Mouse (Mus musculus) effector memory CD4-positive, alpha-beta T cell, adult 5 months (primary cell): Measurements from ENCODE around the gene Trim24. TPM values are rescaled to one million over a fixed set of nuclear protein-coding genes. Genes with fewer than 3 reads are reported as not detected.

Source experiments
- polyA plus RNA-seq: library from polyadenylated mRNA; unstranded; fragments of 100-300 nt; shearing (Covaris generic); gene quantifications from one replicate; pipeline ENCODE4 v1.2.1, GENCODE M21; 2017

Trim24 gene
- 21.2 TPM for polyA plus RNA-seq

DNA sequence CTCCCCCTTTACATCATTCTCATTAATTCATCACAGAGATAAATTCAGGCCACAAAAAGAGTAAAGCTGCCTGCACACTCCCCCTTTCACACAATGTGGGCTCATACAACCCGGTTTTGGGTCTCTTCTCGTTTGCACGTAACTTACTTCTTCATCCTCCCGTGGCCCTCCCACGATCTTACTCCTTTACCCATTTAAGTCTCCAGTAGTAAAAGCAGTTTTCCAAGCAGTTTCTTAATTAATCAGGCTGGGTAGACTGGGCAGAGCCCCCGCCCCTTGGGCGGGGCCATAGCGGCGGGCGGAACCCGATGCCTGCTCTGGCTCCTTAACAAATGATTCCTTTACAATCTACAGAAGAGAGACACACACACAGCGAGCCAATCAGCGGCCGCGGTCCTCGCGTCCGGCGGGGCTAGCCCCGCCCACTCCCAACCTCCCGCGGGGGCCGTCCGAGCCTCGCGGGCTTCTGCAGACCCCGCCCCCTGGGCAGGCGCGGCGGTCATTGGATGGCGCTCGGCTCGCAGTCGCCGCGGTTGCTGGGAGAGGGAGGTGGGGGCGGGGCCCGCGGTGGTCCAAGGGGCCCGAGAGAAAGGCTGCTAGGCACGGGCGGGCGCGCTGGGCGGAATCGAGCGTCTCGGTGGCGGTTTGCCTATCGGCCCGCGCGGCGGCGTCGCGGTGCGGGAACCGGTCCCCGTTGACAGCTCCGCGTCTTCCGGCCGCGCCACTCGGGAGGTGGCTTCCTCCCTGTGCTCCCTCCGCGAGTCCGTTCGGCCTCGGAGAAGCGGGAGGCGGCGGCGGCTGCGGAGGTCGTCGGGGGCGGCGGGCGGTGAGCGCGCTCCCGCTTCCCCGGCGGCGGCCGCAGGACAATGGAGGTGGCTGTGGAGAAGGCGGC, at the start of gene Trim24:
TSS of gene Trim24 (plus strand) at position 567 of the 892 bp plus-strand sequence.

Other genes with a start within 250 kb of the Trim24 start
- gene Svopl, start 176.2 kb downstream of the Trim24 start, polyA plus RNA-seq: 0.17 TPM
- not detected for gene Tmem213, start 238.4 kb downstream of the Trim24 start, polyA plus RNA-seq